Mouse (Mus musculus): ENCODE data around the gene Slc7a6. TPM values are rescaled to one million over a fixed set of nuclear protein-coding genes. Genes with fewer than 3 reads are reported as not detected.

Slc7a6 gene
- total RNA-seq, 2 experiments from 2014 or later, result 25.3 to 27.6 TPM

Other genes with a start within 250 kb of the Slc7a6 start
- gene Ctrl, start 235.0 kb upstream of the Slc7a6 start, total RNA-seq (2015), result 0.22 and 3.2 TPM in 2 replicates
- gene Ctrl, start 235.0 kb upstream of the Slc7a6 start, total RNA-seq (2017), result 2.2 TPM in 1 of 2 replicates, not detected in the other
- 127 and 155 TPM in 2 replicates for gene Psmb10, start 230.4 kb upstream of the Slc7a6 start, total RNA-seq (2015)
- 58.8 and 66.5 TPM in 2 replicates for gene Psmb10, start 230.4 kb upstream of the Slc7a6 start, total RNA-seq (2017)
- 0.83 TPM in 1 of 2 replicates, not detected in the other for gene Lcat, start 225.5 kb upstream of the Slc7a6 start, total RNA-seq (2015)
- 0.12 TPM in 1 of 2 replicates, not detected in the other for gene Lcat, start 225.5 kb upstream of the Slc7a6 start, total RNA-seq (2017)
- 2.0 and 3.5 TPM in 2 replicates for gene Slc12a4, start 202.8 kb upstream of the Slc7a6 start, total RNA-seq (2015)
- gene Slc12a4, start 202.8 kb upstream of the Slc7a6 start, total RNA-seq (2017), result 7.7 and 8.4 TPM in 2 replicates
- not detected in 2 replicates for gene Dpep3, start 189.4 kb upstream of the Slc7a6 start, total RNA-seq (2015)
- not detected in 2 replicates for gene Dpep3, start 189.4 kb upstream of the Slc7a6 start, total RNA-seq (2017)
- gene Dus2, start 177.5 kb upstream of the Slc7a6 start, total RNA-seq (2015), result 7.9 and 12.0 TPM in 2 replicates
- gene Dus2, start 177.5 kb upstream of the Slc7a6 start, total RNA-seq (2017), result 10.8 and 20.3 TPM in 2 replicates
- not detected in 2 replicates for gene Dpep2nb, start 162.9 kb upstream of the Slc7a6 start, total RNA-seq (2015)
- not detected in 2 replicates for gene Dpep2nb, start 162.9 kb upstream of the Slc7a6 start, total RNA-seq (2017)
- 8.6 and 12.0 TPM in 2 replicates for gene Ddx28, start 157.0 kb upstream of the Slc7a6 start, total RNA-seq (2015)
- 18.2 and 20.8 TPM in 2 replicates for gene Ddx28, start 157.0 kb upstream of the Slc7a6 start, total RNA-seq (2017)
- 112 and 126 TPM in 2 replicates for gene Nfatc3, start 110.0 kb upstream of the Slc7a6 start, total RNA-seq (2015)
- 25.2 and 32.7 TPM in 2 replicates for gene Nfatc3, start 110.0 kb upstream of the Slc7a6 start, total RNA-seq (2017)
- not detected in 2 replicates for gene Esrp2, start 31.9 kb upstream of the Slc7a6 start, total RNA-seq (2015)
- gene Esrp2, start 31.9 kb upstream of the Slc7a6 start, total RNA-seq (2017), result not detected in 2 replicates
- gene Pla2g15, start 18.5 kb upstream of the Slc7a6 start, total RNA-seq (2015), result 18.6 and 20.1 TPM in 2 replicates
- 16.0 and 18.8 TPM in 2 replicates for gene Pla2g15, start 18.5 kb upstream of the Slc7a6 start, total RNA-seq (2017)
- 43.4 and 54.2 TPM in 2 replicates for gene Slc7a6os, start 42.1 kb downstream of the Slc7a6 start, total RNA-seq (2015)
- gene Slc7a6os, start 42.1 kb downstream of the Slc7a6 start, total RNA-seq (2017), result 39.5 and 47.7 TPM in 2 replicates
- 14.6 and 16.2 TPM in 2 replicates for gene Prmt7, start 42.1 kb downstream of the Slc7a6 start, total RNA-seq (2015)
- gene Prmt7, start 42.1 kb downstream of the Slc7a6 start, total RNA-seq (2017), result 41.0 and 45.8 TPM in 2 replicates
- gene Smpd3, start 169.1 kb downstream of the Slc7a6 start, total RNA-seq (2015), result not detected in 2 replicates
- gene Smpd3, start 169.1 kb downstream of the Slc7a6 start, total RNA-seq (2017), result not detected in 2 replicates
- 5.9 and 10.2 TPM in 2 replicates for gene Zfp90, start 246.5 kb downstream of the Slc7a6 start, total RNA-seq (2015)
- 6.2 and 8.4 TPM in 2 replicates for gene Zfp90, start 246.5 kb downstream of the Slc7a6 start, total RNA-seq (2017)

Data from megakaryocyte progenitor cell, adult 5-6 weeks (primary cell).